Mouse (Mus musculus): Measurements from ENCODE around the gene Ino80.
A peak's percentile ranks its signal among the peaks of the same experiment; 100 is the strongest.

DNA sequence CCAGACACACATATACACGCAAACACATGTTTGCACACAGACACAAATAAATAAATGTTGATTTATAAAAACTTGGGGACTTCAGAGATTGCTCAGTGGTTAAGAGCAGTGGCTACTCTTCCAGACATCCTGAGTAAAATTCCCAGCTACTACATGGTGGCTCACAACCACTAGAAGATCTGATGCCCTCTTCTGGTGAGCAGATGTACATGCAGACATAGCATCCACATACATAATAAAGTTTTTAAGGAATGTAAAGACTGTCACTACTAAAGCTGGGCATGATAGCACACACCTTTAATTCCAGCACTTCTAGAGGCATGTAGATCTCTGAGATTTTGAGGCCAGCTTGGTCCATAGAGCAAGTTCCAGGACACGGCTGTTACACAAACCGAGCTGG, 16.5 kb downstream of the Ino80 start:
- no peak for TF ChIP-seq ZC3H11A (IDR thresholded peaks at IDR 0.05; ENCODE audit: low read depth, low read length)
- TF ChIP-seq POLR2A (IDR thresholded peaks at IDR 0.05; ENCODE audit: low read depth, low read length) = no peak
- peak; percentile 25 to 42; a peak in 2 of 4 replicates for TF ChIP-seq CTCF (conservative IDR thresholded peaks at IDR 0.05 in 1 of 2, IDR thresholded peaks at IDR 0.05 in 1 of 2; ENCODE audit: low read depth in 2 of 2, low read length in 2 of 2)
- no peak for TF ChIP-seq TCF12 (IDR thresholded peaks at IDR 0.05; ENCODE audit: low read depth, low read length)
- TF ChIP-seq MAZ (IDR thresholded peaks at IDR 0.05; ENCODE audit: low read depth, low read length) = no peak
